Mouse (Mus musculus): ENCODE measurements around the gene Tmem116. TPM values are rescaled to one million over a fixed set of nuclear protein-coding genes. Genes with fewer than 3 reads are reported as not detected.

Tmem116 gene
- polyA plus RNA-seq, 1 experiment from 2014 or later: 4.3 TPM

- H3K27ac ChIP-seq: no peak overlapping the region
- no peaks in the 10 kb centered on the region for H3K9me3 ChIP-seq (replicated peaks)
- peaks cover 43% of the 10 kb centered on the region for H3K36me3 ChIP-seq
- H3K9ac ChIP-seq: no peak overlapping the region
- 66% methylated on average over 6 of the region's 6 CpGs for WGBS
- no peak overlapping the region for H3K4me2 ChIP-seq
- H3K27me3 ChIP-seq: no peaks in the 10 kb centered on the region
- peaks cover 32% of the 10 kb centered on the region for H3K4me1 ChIP-seq (replicated peaks)
- ATAC-seq (replicated peaks; ENCODE audit: insufficient number of reproducible peaks, insufficient read depth, low FRiP score, low read depth): no peak
- H3K4me3 ChIP-seq: no peak overlapping the region
These were observed 1.7 kb upstream of the Tmem116 start for GRCm38 (mm10) chr5:121449976-121450375.

GRCm38 (mm10) chr5:121450476-121450875, 1.2 kb upstream of the Tmem116 start:
- Histone ChIP-seq H3K9ac (no peak overlapping the region), H3K4me2 (0 out of 2 replicates have a peak overlapping the region, but pooled peaks have one; percentile 75)

GRCm38 (mm10) chr5:121451203-121451602, 490 bp upstream of the Tmem116 start:
- 21% methylated on average over 8 of the region's 8 CpGs for WGBS
- Histone ChIP-seq H3K27me3 (no peaks in the 10 kb centered on the region), H3K9ac (peak overlapping the region; percentile 93), H3K27ac (peak overlapping the region; percentile 95), H3K4me2 (peak overlapping the region; percentile 75), H3K36me3 (peaks cover 31% of the 10 kb centered on the region), H3K9me3 (replicated peaks) (no peaks in the 10 kb centered on the region), H3K4me3 (peak overlapping the region; percentile 87), H3K4me1 (replicated peaks) (peaks cover 35% of the 10 kb centered on the region)
- no peak for ATAC-seq (replicated peaks; ENCODE audit: insufficient number of reproducible peaks, insufficient read depth, low FRiP score, low read depth)

More at GRCm38 (mm10) chr5:121450476-121450875, 1.2 kb upstream of the Tmem116 start:
- Histone ChIP-seq H3K27me3 (no peaks in the 10 kb centered on the region), H3K27ac (no peak overlapping the region), H3K4me1 (replicated peaks) (peaks cover 32% of the 10 kb centered on the region), H3K4me3 (no peak overlapping the region), H3K36me3 (peaks cover 38% of the 10 kb centered on the region), H3K9me3 (replicated peaks) (no peaks in the 10 kb centered on the region)
- WGBS: 78% methylated on average over 9 of the region's 9 CpGs
- ATAC-seq (replicated peaks; ENCODE audit: insufficient number of reproducible peaks, insufficient read depth, low FRiP score, low read depth): no peak

DNA sequence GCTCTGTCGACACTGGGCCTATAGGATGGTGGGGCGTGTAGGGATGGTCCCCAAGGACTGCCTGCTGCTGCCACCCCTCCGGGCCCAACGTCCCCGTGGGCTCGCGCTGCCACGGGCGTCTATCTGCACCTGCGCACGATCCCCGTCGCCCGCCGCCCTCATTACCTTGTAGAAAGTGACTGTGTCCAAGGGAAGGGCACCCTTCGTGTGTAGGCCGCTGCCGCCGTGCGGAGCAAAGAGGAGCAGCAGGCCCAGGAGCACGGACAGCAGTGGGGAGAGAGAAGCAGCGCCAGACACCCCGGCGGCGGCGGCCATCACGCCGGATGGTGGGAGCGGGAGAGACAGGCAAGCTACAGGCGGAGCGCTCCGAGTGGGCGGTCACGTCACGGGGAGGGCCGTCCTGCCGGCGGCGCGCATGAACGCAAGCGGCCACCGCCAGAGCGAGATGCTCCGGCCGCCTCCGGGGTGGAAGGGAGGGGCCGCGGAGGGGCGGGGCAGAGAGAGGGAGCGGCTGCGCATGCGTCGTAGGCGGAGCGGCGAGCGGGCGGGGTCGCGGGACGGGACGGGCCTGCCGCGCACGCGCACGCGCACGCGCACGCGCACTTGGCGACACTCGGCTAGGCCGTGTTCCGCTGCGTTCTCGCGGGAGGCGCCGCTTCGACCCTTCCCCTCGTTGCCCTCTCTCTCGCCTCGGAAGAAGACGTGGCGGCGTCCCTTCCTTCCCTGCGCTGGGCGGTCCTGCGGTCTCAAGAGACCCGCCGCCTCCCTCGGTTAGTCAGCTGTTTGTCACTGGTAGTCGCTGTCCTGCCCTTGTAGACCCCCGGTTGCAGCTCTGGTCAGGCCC, 555 bp downstream of the Tmem116 start, which contains the start of gene Erp29:
Gene Erp29 (minus strand): TSS at position 481 of the 844 bp plus-strand sequence.
- H3K9me3 ChIP-seq (replicated peaks): no peaks in the 10 kb centered on the region
- peaks cover 35% of the 10 kb centered on the region for H3K4me1 ChIP-seq (replicated peaks)
- peak within 1 kb of the TSS; percentile 93 for H3K9ac ChIP-seq
- ATAC-seq (replicated peaks; ENCODE audit: insufficient number of reproducible peaks, insufficient read depth, low FRiP score, low read depth): peak; percentile 90
- peak within 1 kb of the TSS; percentile 81 for H3K4me2 ChIP-seq
- under 1% methylated on average over 97 of the region's 97 CpGs for WGBS
- H3K36me3 ChIP-seq: peaks cover 21% of the 10 kb centered on the region
- peak within 1 kb of the TSS; percentile 87 for H3K4me3 ChIP-seq
- H3K27me3 ChIP-seq: no peaks in the 10 kb centered on the region
- H3K27ac ChIP-seq: peak within 1 kb of the TSS; percentile 97

- H3K27me3 ChIP-seq: no peaks in the 10 kb centered on the region
- peak; percentile 1; the same call in 1 of the 2 replicates for ATAC-seq (replicated peaks; ENCODE audit: insufficient number of reproducible peaks, insufficient read depth, low FRiP score, low read depth)
These were observed 1.2 kb downstream of the Tmem116 start for GRCm38 (mm10) chr5:121452906-121453305.

DNA sequence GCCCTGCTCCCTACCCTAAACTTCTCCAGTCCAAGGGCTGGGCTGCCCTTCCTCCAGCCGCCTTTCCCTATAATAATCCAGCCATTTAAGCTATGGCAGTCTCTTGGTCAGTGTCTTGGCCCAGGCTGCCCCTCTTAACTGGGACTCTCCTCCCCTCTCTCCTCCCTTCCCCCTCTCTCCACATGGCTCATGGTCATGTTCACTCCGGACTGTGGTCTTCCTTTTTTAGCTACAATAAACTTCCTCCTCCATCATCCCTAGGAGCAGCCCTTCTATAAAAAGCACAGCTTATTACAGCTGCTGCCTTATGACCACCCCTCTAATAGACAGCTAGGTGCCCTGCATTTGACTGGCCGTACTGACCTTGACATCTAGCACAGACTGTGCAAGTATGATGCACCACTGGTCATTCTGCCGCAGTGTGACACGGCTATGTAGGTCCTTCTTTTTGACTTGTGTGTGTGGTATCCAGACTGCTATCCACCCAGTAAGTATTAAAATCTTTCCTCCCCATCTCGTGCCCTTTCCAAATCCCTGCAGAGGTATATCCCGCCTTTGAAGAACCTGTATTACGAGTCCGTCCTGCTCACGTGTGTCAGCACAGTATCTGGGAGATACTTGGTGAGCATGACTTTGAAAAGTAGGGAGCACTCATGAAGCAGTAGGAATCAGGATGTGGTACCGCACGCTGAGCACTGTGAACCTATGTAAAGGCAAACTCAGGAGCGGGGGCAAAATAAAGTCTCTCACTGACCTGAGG, 2.2 kb downstream of the Tmem116 start:
- no peaks in the 10 kb centered on the region for H3K9me3 ChIP-seq (replicated peaks)
- no peaks in the 10 kb centered on the region for H3K27me3 ChIP-seq
- peaks cover 35% of the 10 kb centered on the region for H3K4me1 ChIP-seq (replicated peaks)
- no peak overlapping the region for H3K9ac ChIP-seq
- WGBS: 67% methylated on average over 13 of the region's 13 CpGs
- peak overlapping the region; percentile 97 for H3K27ac ChIP-seq
- ATAC-seq (replicated peaks; ENCODE audit: insufficient number of reproducible peaks, insufficient read depth, low FRiP score, low read depth): no peak; the same call in 1 of the 2 replicates
- H3K36me3 ChIP-seq: peaks cover 7% of the 10 kb centered on the region
- H3K4me2 ChIP-seq: peak overlapping the region; percentile 81
- H3K4me3 ChIP-seq: no peak overlapping the region

More at GRCm38 (mm10) chr5:121452906-121453305, 1.2 kb downstream of the Tmem116 start:
- peak overlapping the region; percentile 90 for H3K9ac ChIP-seq
- peak overlapping the region; percentile 87 for H3K4me3 ChIP-seq
- peak overlapping the region; percentile 81 for H3K4me2 ChIP-seq
- peaks cover 14% of the 10 kb centered on the region for H3K36me3 ChIP-seq
- no peaks in the 10 kb centered on the region for H3K9me3 ChIP-seq (replicated peaks)
- H3K4me1 ChIP-seq (replicated peaks): peaks cover 35% of the 10 kb centered on the region
- WGBS: 5% methylated on average over 9 of the region's 9 CpGs
- H3K27ac ChIP-seq: peak overlapping the region; percentile 97

DNA sequence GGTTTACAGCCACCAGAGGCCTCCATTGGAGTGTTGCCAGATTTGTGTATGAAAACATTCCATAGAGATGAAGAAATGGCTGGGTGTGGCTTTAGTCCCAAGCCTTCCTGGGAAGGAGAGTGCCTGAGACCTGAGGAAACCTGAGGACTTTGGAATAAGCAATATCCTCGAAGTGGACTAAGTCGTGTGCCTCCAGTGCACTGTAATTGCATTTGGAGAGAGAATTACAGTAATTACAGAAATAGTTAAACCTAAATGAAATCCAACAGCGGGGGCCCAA, 2.8 kb downstream of the Tmem116 start:
- no peaks in the 10 kb centered on the region for H3K27me3 ChIP-seq
- no peak overlapping the region for H3K9ac ChIP-seq
- H3K4me2 ChIP-seq: 0 out of 2 replicates have a peak overlapping the region, but pooled peaks have one; percentile 81
- peaks cover 2% of the 10 kb centered on the region; the same call in 1 of the 2 replicates for H3K36me3 ChIP-seq
- no peak for ATAC-seq (replicated peaks; ENCODE audit: insufficient number of reproducible peaks, insufficient read depth, low FRiP score, low read depth)
- H3K27ac ChIP-seq: peak overlapping the region; percentile 97
- 74% methylated on average over 3 of the region's 3 CpGs for WGBS
- no peaks in the 10 kb centered on the region for H3K9me3 ChIP-seq (replicated peaks)
- no peak overlapping the region for H3K4me3 ChIP-seq
- H3K4me1 ChIP-seq (replicated peaks): peaks cover 35% of the 10 kb centered on the region

DNA sequence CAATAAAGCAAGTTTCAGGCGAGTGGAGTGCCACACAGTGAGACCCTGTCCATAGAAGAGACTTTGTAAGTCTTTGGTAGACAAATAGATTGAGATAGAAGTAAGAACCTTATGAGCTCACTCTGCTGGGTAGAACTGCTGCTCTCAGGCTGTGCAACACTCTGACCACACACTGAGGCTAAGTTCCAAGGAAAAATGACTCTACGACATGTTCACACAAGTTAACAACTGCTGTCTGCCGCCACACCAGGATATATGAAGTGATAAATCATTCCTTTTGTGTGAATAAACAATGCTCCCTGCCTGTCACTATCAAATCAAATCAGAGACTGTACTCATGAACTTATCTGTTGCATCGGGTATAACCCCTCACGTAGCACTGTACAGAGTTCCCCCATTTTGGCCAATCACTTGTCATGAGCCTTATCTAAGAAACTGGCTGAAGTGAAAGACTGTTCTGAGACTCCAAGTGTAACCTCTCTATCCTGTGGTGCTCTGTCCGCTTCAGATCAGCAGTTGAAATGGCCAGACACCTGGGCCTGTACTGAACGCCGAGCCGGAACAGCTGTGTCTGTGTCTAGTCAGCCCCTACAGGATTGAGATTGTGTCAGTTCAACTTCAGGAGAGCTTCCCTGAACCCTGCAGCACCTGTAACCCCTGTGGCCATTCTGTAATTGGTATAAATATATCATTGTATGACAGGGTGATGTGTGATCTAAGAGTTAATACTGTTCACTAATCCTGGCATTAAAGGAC, 4.0 kb downstream of the Tmem116 start:
- H3K4me1 ChIP-seq (replicated peaks): peaks cover 30% of the 10 kb centered on the region
- no peaks in the 10 kb centered on the region for H3K9me3 ChIP-seq (replicated peaks)
- H3K9ac ChIP-seq: no peak overlapping the region
- H3K4me2 ChIP-seq: no peak overlapping the region
- no peak for ATAC-seq (replicated peaks; ENCODE audit: insufficient number of reproducible peaks, insufficient read depth, low FRiP score, low read depth)
- no peaks in the 10 kb centered on the region for H3K27me3 ChIP-seq
- WGBS: 49% methylated on average over 9 of the region's 9 CpGs
- no peak overlapping the region for H3K4me3 ChIP-seq
- peak overlapping the region; percentile 11; the same call in 1 of the 2 replicates for H3K27ac ChIP-seq
- H3K36me3 ChIP-seq: no peaks in the 10 kb centered on the region

DNA sequence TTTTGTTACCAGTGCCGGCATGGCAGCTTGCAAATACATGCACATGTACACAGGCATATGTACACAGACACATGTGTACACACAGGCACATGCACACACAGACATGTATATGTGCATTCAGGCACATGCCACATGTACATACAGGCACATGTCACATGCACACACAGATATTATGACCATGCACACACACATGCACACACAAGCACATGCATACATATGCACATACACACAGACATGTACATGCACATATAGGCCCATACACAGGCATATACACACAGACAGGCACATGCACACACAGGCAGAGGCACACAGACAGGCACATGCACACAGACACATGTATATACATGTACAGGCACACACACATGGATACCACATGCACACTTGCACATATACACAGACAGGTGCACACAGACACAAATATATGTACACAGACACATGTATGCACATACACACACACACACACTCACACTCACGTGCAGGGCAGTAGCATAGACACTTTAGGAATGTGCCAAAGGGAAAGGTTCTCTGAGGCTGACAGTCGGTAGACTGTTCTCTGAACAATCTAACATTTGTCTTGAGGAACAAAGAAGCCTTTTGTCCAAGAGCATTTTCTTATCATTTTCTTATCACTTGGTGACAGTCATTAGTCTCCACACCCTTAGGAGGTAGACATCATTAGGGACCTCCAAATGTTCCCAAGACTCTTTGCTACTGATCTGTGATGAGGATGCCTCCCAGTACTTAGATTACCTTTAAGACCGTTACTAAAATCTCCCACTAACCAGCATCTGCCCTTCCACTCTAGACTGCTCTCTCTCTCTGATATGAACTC, 9.9 kb downstream of the Tmem116 start:
- H3K4me3 ChIP-seq: no peak overlapping the region
- H3K27me3 ChIP-seq: no peaks in the 10 kb centered on the region
- 40% methylated on average over 4 of the region's 4 CpGs for WGBS

GRCm38 (mm10) chr5:121462171-121462502, 10.4 kb downstream of the Tmem116 start:
- Histone ChIP-seq H3K36me3 (no peaks in the 10 kb centered on the region), H3K27me3 (no peaks in the 10 kb centered on the region), H3K4me3 (no peak overlapping the region), H3K9ac (no peak overlapping the region), H3K9me3 (replicated peaks) (no peaks in the 10 kb centered on the region), H3K4me1 (replicated peaks) (peaks cover 5% of the 10 kb centered on the region), H3K4me2 (no peak overlapping the region), H3K27ac (no peak overlapping the region)
- ATAC-seq (replicated peaks; ENCODE audit: insufficient number of reproducible peaks, insufficient read depth, low FRiP score, low read depth): no peak
- 13% methylated on average over 1 of the region's 1 CpGs for WGBS

More for the DNA sequence above, 9.9 kb downstream of the Tmem116 start:
- no peak overlapping the region for H3K27ac ChIP-seq
- no peaks in the 10 kb centered on the region for H3K36me3 ChIP-seq
- peaks cover 5% of the 10 kb centered on the region for H3K4me1 ChIP-seq (replicated peaks)
- H3K9me3 ChIP-seq (replicated peaks): no peaks in the 10 kb centered on the region
- H3K4me2 ChIP-seq: no peak overlapping the region
- no peak overlapping the region for H3K9ac ChIP-seq
- ATAC-seq (replicated peaks; ENCODE audit: insufficient number of reproducible peaks, insufficient read depth, low FRiP score, low read depth): no peak
